Mouse (Mus musculus): Measurements from ENCODE around the gene Dda1.
"Not testable (repeated sequence)": the region's sequence is repeated elsewhere in the genome, so short reads cannot be mapped to it uniquely, and the experiment has no call there.

Dda1 gene

DNA sequence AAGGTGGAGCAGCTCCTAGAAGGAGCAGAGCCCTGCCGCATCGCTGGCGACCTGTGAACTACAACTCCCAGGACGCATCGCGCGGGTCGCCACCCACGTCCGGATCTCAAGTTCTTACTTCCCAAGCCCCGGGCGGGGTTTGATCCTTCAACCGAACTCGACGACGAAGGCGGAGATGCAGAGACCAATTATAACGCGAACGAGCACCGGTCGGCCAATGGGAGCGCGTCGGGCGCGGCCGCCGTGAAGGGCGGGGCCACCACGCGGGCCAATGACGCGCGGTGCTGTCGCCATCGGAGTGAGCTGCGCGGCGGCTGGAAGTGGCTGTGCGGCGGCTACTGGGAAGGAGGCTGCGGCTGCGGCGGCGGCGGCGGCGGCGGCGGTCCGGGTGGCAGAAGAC, at the start of gene Dda1:
Dda1 (plus strand) TSS at position 284 of the 400 bp plus-strand sequence.
- DNase-seq (ENCODE audit: low read depth, low spot score): peak; percentile 98

DNA sequence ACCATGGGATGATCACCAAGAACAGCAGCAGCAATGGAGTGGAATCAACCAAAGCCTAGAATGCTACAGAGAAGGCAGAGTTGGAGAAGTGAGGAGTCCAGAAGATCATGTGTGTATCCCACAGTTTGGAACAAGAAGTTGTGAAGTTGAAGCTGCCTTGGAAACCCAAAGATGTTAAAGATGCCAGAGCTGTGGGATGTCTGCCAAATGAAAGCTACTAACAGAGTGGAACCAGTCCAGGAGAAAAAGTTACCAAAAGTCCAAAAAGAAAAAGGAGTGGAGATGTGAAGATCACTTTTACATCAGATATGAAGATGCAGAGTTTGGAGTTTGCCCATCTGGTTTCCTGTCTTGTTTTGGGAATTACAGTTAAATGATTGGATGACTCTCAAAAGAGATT, 46.9 kb upstream of the Dda1 start:
- DNase-seq (ENCODE audit: low read depth, low spot score): no peak

DNA sequence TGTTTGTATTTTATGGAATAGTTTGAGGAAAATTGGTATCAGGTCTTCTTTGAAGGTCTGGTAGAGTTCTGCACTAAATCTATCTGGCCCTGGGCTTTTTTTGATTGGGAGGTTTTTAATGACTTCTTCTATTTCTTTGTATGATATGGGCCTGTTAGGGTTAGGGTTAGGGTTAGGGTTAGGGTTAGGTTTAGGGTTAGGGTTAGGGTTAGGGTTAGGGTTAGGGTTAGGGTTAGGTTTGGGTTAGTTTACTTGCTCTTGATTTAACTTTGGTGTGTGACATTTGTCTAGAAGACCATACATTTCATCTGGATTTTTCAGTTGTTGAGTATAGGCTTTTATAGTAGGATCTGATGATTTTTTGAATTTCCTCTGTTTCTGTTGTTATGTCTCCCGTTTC, 36.1 kb upstream of the Dda1 start:
- not testable (repeated sequence) for DNase-seq (ENCODE audit: low read depth, low spot score)

DNA sequence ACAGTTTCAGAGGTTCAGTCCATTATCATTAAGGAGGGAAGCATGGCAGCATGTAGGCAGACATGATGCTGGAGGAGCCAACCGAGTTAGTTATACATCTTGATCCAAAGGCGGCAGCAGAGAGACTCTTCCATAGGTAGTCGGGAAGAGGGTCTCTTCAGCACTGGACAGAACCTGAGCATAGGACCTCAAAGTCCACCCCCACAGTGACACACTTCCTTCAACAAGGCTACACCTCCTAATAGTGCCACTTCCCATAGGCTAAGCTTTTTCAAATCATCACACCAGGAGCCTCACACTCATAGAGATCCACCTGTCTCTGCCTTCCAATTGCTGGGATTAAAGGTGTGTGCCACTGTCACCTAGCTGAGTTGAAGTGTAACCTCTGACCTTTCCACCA, 32.0 kb upstream of the Dda1 start:
- no peak for DNase-seq (ENCODE audit: low read depth, low spot score)

DNA sequence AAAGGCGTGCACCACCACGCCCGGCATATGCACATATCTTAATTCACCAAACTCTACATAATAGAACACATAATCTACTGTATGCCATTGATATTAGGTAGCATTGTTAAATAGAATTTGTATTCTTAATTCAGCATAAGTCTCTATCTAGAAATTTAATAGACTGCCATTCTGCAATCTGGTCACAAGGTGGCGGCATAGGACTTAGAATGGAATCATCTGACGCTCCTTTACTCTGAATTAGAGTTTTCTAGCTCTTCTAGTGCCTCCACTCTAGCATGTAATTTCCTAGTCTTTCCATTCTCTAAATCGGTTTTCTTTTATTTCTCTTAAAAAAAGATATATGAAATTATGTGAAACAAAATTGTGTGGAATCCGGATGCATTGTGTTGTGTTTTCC, 27.6 kb upstream of the Dda1 start:
- DNase-seq (ENCODE audit: low read depth, low spot score): peak; percentile 36

DNA sequence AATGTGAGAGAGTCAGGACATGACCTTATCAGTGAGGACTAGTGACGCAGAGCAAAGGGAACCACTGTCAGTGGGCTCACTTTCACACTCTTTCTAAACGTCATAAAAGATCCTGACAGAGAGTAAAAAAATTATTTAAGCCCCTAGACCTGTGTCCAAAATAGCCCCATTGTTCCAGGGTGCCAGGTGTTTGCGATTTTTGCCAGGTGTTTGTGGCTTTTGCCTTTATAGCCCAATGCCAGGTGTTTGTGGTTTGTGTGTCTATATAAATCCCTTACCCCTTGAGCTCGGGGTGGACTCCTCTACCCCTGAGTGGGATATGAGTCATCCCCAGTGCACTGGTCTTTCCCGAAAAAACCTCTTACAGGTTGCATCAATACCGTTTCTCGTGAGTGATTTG, 23.9 kb upstream of the Dda1 start:
- no peak for DNase-seq (ENCODE audit: low read depth, low spot score)

DNA sequence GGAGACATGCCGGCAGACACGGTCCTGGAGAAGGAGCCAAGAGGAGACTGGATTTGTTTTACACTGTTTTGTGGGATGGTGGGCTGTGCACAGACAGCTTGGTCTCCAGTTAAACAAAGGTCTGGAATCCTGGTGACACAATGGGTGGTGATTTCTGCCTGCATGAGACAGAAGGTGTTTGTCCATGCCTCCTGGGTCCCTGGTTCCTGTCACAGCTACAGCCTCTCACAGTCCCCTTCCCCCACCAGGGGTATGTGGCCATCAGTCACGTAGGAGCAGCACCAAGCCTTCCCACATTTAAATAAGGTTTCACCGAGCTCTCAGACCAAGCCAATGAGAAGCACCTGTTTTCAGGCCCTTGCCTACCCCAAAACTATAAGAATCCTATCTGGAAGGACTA, 17.7 kb upstream of the Dda1 start:
- DNase-seq (ENCODE audit: low read depth, low spot score): no peak

DNA sequence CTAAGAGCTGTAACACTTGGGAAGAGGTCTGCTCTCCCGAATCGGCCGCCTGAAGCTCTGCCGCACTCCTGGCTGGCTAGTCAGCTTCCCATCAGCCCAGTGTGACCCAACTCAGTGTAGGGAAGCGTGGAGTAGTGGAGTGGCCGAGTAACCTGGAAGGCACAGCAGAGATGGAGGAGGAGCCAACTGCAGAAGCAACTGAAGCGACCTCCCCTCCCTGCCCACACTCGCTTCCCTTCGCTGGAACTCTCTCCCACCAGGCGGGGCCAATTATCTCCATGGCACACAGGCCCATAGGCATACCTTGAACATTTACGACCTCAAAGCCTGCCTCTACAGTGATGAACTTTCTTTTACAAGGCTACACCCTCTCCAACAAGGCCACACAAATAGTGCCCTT, 17.2 kb upstream of the Dda1 start:
- DNase-seq (ENCODE audit: low read depth, low spot score): no peak

DNA sequence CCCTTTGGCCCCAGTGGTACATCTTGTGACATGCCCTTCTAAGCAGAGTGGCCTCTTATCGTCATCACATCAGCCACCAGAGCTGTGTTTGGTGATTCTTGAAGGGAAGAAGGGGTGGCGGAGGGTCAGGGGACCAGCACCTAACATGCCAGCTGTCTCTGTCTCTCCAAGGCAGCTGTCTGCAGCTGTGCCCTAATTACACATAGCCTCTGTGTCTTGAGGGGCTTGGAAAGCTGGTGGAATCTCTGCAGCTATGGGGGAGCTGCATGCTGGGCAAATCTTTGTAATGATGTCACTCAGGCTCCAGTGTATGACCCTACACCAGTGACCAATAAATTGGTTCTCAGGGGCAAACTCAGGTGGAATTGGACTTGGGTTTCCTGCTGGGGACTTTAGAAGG, 16.3 kb upstream of the Dda1 start:
- DNase-seq (ENCODE audit: low read depth, low spot score): no peak

DNA sequence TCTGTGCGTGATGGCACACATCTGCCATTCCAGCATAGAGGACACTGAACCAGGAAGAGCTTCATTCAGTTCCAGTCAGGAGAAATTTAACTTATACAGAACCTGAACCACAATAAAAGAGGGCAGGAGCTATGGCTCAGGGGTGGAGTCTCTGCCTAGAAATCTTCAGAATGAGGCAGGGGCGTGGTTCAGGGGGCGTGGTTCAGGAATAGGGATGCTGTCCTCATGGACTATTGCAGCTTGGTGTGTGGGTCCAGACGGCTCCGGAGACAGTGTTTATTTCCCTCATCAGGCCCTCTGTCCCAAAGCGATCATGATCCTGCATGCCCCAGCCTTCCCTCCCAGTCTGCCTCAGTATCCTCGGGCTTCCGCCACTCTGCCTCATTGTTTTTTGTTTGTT, 14.3 kb upstream of the Dda1 start:
- DNase-seq (ENCODE audit: low read depth, low spot score): no peak

DNA sequence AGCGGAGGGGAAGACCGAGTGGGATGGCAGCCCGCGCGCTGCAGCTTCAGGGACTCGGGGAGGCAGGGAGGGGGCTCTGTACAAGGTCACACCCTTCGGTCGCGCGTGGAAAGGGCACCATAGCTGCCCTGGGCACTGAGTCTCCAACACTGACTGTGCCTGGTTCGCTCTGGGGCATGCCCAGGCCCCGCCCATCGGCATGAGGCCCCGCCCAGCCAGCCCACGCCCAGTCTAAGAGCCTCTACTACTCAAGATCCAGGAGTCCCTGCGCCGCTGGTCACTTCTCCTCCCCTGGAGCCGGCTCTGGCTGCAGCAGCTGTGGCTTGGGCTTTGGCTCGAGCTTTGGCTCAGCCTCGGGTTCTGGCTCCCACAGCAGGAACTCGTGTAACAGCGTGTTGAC, 12.1 kb upstream of the Dda1 start:
- DNase-seq (ENCODE audit: low read depth, low spot score): no peak

DNA sequence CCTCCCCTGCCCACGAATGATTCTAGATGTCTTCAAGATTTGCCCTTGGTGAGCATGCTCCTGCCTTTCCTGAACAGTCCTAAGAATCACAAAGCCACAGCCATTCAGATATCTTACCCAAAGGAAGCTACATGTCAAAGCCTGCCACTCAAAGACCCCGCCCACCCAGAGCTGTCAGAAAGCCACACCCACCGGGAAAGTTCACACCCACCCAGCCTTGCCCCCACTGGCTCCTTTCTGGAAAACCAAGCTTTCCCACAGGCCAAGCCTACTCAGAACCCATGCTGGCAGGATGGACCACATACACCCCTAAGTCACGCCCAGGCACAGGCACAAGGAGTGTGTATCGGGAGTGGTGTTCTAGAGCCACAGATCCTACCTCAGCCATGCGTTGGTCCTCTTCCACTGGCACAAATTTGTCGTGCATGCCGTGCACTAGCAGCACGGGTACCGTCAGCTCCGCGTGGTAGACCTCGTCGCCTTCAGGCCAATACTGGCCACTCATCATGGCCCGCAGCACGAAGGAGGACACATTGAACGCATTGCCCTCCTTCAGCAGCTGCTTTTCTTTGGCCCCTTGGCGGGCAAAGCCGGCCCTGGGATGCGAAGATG, 11.2 kb upstream of the Dda1 start:
- no peak for DNase-seq (ENCODE audit: low read depth, low spot score)

DNA sequence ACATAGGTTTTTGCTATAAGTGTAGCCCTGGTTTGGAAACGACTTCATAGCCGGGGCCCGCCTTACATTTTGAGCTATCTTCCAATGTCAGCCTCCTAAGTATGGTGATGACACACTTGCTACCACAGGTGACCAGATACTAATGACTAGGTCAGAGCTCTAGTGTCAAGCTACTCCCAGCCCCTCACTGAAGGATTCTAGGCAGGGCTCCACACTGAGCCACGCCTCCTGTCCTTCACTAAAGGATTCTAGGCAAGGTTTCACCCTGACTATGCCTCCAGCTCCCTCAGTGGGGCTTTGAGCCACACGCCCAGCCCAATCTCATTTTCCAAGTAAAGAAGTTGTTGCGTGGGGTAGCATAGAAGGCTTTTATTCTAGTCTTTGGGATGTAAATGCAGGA, 8.3 kb upstream of the Dda1 start:
- DNase-seq (ENCODE audit: low read depth, low spot score): no peak

DNA sequence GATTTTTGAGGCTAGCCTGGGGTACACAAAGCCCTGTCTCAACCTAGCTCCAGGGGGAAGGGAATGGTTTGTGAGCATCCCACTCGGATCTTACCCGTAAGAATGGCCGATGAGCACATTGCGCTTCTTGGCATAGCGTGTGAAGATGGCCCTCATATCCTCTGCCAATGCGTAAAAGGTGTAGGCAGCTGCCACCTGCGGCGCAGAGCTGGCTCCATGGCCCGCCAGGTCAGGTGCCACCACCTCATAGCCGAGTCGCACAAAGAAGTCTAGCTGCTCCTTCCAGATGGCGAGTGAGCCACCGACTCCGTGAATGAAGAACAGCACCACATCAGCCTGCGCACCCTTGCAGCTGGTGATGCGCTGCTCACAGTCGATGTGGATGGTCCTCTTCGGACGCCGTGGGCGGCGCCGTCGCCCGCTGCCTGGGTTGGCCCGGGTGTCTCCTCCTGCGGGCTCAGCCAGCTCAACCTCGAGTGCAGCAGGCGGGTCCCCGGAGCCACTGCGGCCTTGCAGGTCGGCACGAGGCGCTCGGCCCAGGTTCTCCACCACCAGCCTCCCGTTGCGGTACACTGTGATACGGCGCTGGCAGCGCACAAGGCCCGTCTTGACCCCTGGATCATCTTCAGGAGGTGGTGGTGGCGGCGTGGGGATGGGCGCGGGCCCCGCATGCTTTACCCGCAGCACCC, 7.7 kb upstream of the Dda1 start:
- no peak for DNase-seq (ENCODE audit: low read depth, low spot score)

DNA sequence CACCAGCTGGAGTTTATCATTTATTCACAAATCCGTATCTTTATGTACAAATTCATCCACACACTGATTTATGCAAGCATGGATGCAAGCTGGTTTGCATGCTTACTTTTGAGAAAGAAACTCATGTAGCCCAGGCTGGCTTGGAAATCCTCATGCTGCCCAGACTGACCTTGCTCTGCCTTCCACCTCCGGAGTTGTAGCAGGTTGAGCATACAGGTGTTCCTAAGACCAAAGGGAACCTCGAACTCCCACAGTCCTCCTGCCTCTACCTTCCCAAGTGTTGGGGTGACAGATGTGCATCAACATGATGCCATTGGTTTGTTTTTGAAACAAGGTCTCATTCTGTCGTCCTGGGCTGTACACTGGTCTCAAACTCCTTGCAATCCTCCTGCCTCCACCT, 6.8 kb upstream of the Dda1 start:
- DNase-seq (ENCODE audit: low read depth, low spot score): no peak

DNA sequence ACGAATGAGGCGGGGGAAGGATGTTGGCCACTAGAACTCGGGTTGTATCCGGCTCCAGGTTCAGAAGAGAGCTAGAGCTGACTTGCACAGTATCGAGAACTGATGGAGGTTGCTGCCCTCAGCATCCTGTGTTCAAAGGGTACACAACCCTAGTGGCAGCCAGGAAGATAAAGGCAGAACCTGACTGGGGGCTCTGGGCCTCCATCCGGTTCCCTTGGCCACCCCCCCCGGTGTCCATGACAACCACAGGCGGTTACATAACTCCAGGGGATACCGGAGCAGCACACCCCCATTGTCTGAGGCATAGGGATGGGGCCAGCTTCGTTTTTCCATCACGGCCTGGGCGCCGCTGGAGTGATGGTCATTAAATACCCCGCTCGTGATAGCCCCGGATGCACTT, 6.2 kb upstream of the Dda1 start:
- no peak for DNase-seq (ENCODE audit: low read depth, low spot score)

DNA sequence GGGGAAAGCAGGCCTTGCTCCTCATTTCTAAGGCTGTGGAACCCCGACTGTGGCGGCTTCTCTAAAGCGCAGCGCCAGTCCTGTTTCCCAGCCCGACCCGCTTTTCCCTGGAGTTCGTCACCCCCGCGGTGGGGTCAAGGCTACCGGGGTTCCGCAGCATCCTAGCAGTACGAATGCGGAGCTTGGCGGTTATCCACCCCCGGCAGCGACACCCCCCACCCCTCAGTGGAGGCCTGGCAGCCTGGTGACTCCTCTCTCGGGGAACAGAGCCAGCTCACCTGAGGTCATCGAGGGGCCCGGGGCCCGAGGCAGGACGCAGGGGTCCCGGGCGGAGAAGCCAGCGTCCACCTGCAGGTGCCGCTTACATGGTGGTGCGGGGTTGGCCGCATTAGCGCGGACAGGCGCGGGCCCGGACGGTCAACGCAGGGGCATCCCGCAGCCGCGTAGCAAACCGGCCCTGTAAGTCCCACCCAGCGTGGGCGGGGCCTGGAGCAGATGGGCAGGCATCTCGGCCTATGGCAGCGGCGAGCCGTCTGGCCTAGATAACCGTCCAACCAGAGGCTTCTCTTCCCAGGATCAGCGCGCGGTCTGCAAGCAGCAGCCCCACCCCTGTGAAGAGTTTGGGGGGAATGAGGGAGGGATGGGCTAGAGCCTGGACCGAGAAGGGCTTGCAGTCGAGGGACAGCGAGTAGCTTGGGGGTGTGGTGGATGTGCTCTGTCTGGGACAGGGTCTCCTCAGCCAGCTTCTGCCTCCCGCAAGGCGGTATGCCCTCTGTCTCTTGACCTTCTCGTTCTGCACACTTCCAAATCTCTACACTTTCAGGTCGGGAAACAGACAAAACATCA, 5.6 kb upstream of the Dda1 start, which contains the start of gene Abhd8:
Abhd8 (minus strand) TSS at position 468 of the 846 bp plus-strand sequence.
- DNase-seq (ENCODE audit: low read depth, low spot score): peak; percentile 92

DNA sequence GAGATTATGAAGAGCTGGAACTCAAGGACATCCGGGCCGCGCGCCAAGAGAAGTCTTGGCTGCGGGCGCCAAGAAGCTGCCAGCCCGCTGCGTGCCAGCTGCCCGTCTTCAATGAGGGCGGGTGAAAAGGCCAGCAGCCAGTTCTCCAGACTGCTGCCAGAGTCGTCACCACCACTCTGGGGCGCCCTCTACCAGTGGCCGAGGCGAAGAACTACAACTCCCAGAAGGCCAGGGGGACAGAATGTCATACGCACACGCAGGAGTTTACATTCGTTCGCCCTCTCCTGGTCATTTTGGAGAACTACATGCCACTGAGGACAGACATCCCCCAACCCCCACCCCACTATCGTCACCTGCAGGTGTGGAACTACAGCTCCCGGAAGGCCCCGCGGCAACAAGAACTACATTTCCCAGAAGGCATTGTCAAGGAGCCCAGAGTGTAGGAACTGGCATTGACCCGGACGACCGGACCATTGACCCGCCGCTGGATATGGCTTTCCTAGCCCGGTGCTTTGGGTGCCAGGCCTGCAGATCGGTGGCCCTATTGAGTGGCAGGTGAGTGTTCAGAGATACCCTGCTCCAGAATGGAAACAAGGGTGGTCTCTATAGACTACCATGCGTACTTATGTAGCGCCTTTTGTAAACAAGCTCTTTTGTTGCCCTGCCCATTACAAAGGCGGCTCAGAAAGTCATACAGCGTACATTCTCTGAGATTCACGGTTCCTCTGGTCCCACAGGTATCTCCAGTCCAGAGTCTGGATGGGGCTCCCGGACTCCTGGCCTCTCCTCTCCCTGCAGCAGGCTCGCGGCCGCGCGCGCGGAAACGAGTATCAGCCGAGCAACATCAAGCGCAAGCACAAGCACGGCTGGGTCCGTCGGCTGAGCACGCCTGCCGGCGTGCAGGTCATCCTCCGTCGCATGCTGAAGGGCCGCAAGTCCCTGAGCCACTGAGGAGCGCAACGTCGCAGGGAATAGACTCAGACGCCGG, 4.2 kb upstream of the Dda1 start, which contains the start of gene Mrpl34:
Mrpl34 (plus strand) TSS at position 447 of the 988 bp plus-strand sequence.
- peak; percentile 99 for DNase-seq (ENCODE audit: low read depth, low spot score)

DNA sequence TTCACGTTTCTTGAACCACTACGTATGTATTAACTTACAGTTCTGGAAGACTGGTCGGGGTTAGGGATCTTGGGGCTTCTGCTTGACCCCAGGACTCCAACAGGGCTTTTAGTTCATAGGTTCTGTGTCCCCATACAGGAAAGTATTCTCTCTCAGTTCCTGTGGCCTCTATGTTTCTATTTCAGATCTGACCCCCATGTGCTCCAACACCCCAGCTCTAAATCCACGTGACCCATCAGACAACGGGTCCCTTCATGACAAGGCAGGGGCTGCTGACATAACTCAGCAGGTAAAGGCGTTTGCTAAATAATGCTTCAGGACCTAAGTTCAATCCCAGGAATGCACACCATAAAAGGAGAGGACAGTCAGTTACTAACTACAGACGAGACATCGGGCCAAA, 3.3 kb upstream of the Dda1 start:
- DNase-seq (ENCODE audit: low read depth, low spot score): no peak

DNA sequence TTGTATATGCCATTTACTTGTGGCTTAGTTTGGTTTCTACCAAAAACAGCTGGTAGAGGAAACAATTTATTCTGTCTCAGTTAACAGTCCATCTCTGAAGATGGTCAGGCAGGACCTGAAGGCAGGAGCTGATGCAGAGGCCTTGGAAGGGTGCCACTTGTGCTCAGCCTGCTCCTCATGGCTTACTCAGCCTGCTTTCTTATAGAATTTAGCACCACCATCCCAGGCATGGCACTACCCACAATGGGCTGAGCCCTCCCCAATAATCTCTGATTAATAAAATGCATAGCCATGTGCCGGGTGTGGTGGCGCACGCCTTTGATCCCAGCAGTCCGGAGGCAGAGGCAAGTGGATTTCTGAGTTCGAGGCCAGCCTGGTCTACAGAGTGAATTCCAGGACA, 2.8 kb upstream of the Dda1 start:
- DNase-seq (ENCODE audit: low read depth, low spot score): no peak

DNA sequence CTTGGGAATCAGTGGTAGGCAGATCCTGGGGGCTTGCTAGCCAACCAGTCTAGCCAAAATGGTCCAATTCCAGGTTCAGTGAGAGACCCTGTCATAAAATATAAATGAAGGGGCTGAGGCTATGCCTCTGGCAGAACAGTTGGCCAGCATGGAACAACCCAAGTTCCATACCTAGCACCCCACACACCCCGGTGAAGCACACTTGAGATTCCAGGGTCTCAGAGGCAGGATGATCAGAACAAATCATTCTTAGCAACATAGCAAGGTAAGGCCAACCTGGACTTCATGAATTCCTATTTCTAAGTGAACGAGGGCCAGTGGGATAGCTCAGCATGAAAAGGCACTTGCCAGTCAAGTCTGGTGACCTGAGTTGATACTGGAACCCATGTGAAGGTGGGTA, 1.8 kb upstream of the Dda1 start:
- no peak for DNase-seq (ENCODE audit: low read depth, low spot score)

Data from brain, embryonic 18.5 days (tissue).